Mouse (Mus musculus): ENCODE measurements at regions not wholly inside any gene's neighbourhood (a gene's known extent, or its start where the extent isn't known, plus 50 kb on each side); places are given as distances from the start of the nearest gene placed in this dataset.
A peak's percentile ranks its signal among the peaks of the same experiment; 100 is the strongest.

DNA sequence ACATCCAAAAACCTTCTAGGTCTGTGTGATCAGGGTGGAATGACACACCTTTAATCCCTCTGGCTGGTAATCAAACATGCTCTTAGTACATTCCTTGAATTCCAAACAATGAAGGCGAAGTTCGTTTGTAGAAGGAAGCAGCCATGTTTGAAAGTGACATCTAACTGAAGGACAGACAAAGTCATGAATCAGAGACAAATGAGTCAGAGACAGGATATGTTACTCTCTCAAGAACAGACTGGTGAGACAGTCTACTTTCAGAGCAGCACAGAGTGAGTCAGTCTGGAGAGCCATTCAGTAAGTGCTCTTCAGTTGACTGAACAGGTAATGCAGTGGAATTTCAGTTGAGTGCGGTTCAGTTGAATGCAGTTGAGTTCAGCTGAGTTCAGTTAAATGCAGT lies 150.4 kb downstream of the Cpe start:
- DNase-seq, result no peak

- peak; percentile 39 for DNase-seq
Measured at GRCm38 (mm10) chr8:64539846-64540472, 152.9 kb downstream of the Cpe start.

GRCm38 (mm10) chr8:64531780-64532179 lies 161.1 kb downstream of the Cpe start:
- DNase-seq, result peak; percentile 40

- no peak for DNase-seq
Measured at GRCm38 (mm10) chr8:64522441-64523102, 170.3 kb downstream of the Cpe start.

GRCm38 (mm10) chr8:64519650-64520049 lies 173.2 kb downstream of the Cpe start:
- DNase-seq, result no peak

GRCm38 (mm10) chr8:64515923-64516322 lies 176.9 kb downstream of the Cpe start:
- DNase-seq, result peak; percentile 94

DNA sequence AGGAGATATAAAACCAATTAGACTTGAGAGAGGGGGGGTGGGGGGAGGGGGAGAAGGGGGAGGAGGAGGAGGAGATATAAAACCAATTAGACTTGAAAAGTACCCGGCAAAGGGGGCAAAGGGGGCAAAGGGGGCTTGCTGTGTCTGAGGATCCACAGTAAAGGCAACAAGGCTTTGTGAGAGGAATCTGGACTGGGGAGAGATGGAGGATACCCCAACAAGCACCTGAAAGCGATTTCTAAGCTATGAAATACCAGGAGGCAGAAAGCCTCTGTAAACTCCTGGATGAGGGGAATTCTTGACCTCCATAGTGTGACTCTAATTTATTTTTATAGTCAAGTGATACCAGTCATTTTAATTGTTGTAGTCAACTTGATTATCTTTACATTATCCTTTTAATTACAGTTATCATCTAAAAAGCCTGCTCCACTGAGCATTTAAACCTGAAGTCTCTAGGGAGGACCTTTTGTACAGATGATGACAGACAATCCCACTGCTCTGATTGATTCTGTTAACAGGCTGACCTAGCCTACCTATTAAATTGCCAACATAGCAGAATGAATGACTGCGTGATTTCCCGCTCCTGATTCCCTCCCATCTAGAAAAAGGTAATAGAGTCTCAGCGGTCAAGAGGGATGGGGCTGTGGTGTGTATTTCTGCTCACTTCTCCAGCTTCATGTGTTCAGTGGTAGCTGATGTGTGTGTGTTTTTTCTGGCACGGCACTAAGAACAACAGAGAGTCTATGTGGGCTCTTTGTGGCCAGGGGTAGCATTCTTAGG lies 195.4 kb downstream of the Cpe start:
- DNase-seq, result no peak

DNA sequence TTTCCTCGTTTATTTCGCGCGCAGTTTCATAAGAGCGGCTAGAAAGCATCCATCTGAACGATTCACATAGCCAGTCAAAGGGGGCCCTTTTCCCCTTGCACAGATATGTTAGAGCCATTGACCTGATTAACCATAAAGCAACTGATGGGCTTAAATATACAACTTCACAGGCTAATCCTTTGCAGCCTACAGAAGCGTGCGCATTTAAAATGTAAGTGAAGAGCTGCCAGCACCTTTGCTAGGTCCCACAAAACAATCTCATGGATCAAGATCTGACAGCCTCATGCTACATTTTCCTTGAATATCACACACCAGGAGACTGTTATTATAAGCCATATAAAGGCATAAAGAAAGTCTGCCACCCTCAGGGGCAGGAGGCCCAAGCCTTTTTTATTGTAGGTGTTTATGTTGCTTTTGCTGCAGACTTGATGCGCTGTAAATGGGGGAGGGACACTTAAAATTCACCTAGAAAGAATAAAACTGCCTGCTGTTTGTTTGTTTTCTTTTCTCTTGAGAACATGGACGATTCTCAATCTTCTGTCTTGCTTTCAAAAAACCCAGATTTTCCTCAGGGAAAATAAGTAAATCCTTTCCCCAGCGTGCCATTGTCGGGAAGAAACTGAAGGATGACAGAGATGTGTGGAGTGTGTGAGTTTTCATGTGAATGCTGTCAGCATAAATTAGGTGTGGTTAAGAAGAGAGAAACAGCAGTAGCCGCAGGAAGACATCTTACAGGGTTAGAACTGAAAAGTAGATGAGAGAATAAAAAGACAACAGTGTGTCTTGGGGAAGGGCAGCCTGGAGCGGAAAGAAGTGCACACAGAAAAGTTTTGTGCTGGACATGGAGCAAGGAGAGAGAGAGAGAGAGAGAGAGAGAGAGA lies 196.3 kb downstream of the Cpe start:
- DNase-seq, result no peak

DNA sequence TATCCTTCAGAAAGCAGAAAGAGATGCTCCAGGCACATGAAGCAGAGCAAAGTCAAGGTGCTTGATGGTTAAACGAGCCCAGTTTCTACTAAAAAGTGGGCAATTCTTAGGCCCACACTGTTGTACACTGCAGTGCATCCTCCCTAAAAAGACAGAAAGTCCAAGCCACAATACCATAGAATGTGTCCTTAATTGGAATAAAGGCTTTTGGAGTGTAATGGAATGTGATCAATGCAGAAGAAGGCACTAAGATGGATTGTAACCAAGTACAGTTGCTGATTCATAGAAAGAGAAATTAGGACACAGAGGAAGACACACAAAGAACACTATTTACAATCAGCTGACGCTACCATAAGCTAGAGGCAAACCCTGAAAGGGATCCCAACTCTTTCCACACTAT lies 201.3 kb downstream of the Cpe start:
- DNase-seq, result no peak

DNA sequence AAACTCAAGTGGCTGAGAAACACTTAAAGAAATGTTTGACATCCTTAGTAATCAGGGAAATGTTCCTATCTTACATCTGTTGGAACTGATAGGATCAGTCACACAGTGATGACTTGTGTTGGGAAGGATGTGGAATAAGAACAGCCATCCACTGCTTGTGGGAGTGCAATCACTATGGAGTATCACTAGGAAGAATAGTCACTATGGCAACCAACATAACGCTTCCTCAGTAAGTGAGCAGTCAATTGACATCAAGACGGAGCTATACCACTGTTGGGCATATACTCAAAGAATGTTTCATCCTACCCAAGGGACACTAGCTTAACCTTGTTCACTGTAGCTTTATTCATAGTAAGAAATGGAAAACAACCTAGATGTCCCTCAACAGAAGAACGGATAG lies 204.8 kb downstream of the Cpe start:
- no peak for DNase-seq

- peak; percentile 9 for DNase-seq
Measured at GRCm38 (mm10) chr8:64473276-64473675, 219.6 kb downstream of the Cpe start.

DNA sequence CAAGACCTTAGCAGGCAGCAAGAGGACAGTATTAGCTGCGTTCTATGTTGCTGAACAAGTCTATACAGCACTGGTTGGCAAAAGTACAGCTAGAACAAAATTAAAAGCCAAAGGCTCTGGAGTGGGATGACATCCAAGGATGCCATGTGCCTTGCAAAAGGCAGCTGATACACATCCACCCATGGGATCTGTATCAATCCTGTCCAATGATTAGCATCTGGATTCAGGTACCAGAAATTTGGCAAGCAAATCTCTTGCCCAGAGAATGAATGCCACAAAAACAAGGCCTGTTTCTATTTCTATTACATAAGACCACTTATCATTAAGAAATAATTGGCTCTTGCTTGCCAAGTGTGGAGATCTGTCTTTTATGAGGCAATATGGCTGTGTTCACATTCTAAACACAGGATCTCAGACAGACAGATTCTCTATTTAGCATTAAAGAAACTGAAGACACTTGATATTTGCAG lies 220.0 kb downstream of the Cpe start:
- DNase-seq, result peak; percentile 54

DNA sequence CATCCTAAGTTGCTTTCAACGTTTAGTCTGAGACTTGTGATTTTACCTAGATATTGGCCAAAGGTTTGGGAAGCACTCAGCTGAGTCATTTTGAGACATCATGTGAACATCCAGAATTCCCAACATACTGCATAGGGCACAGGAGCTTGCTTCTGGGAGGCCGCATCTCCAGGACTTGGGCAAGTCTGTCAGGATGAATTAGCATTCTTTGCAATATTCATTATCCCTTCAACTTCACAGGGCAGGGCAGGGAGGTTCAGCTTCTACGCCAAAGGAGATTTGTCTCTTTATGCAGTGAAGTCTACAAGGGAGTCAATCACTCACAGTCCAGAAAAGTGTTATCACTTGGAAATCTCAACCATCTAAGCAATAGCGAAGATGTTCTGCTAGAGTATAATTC lies 231.7 kb downstream of the Cpe start:
- DNase-seq, result peak; percentile 58

- peak; percentile 7 for DNase-seq
Measured at GRCm38 (mm10) chr8:64456970-64457369, 235.9 kb downstream of the Cpe start.

- no peak for DNase-seq
Measured at GRCm38 (mm10) chr8:64454736-64455135, 238.1 kb downstream of the Cpe start.

DNA sequence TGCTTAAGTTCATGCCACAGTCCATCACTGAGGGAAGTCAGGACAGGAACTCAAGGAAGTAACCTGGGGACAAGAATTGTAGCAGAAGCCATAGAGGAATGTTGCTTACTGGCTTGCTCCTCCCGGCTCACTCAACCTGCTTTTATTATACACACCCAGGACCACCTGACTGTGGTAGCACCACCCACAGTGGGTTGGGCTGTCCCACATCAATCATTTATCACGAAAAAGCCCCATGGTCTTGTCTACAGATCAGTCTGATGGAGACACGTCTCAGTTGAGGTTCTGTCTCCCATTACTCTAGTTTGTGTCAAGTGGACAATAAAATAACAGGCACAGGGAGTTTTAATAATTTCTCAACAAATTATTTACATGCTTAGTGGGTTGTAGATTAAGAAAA lies 239.3 kb upstream of the Tll1 start:
- DNase-seq, result no peak

DNA sequence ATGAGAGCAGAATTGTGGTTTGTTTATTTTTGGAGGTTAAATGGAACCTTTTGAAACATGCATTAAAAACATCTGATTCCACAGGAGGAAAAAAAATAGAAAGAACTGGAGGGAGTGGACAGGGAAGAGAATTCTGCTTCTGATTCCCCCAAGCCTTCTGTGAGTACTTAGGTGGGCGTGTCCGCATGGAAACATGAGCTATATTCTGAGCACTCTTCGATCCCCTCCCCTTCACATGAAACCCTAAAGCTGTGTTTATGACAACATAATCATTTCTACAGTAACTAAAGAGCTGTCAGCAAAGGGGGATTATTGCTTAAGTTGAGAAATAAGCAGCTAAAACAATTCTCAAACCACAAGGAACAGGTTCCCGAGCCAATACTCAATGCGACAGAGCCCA lies 238.4 kb upstream of the Tll1 start:
- DNase-seq, result no peak

GRCm38 (mm10) chr8:64438489-64438888 lies 232.4 kb upstream of the Tll1 start:
- no peak for DNase-seq

DNA sequence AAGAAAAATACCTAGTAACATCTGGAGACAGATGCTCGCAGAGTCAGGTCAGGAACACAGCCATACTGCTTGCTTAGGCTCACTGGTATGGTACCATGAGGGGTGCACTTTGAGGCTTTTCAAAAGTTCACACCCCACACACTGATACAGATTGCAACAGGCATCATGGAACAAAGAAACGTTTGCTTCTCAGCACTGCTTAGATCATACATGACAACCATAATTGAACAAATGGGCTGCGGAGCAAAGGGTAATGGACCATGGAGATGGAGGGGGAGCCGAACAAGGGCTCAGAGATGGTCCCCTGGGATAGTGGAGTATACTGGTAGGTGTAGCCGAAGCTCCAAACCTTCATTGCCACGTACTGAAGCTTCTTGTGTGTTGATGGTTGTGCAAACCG lies 228.6 kb upstream of the Tll1 start:
- no peak for DNase-seq

GRCm38 (mm10) chr8:64422850-64423214 lies 216.8 kb upstream of the Tll1 start:
- no peak for DNase-seq

- DNase-seq, result no peak
Measured at GRCm38 (mm10) chr8:64422200-64422849, 216.3 kb upstream of the Tll1 start.

GRCm38 (mm10) chr8:64421502-64422199 lies 215.6 kb upstream of the Tll1 start:
- no peak for DNase-seq
